Mouse (Mus musculus): Measurements from ENCODE around the gene Ube2z. TPM values are rescaled to one million over a fixed set of nuclear protein-coding genes. Genes with fewer than 3 reads are reported as not detected.

Gene Ube2z
- polyA plus RNA-seq, 1 experiment from 2014 or later, result 31.5 TPM

DNA sequence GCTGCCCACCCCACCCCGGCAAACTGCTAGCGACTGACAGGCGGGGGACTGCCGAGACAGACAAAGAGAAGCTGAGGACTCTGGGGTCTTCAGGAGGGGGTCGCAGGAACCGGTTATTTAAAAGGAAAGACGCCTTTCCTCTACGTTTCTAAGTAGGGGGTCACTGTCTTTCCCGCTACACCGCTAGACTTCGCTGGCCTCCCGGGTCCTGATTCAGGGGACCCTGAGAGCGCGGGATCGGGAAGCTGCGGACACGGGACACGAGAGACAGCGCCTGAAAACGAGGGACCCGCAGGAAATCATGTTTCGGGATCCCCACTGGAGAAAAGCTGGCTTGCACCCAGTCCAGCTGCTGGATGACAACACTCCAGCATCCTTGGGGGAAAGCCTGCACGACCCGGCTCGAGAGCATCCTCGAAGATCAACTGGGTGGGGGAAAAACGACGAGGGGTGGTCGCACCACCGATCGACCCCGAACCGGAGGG is 58.8 kb downstream of the Ube2z start:
- ATAC-seq (ENCODE audit: extremely low read depth, insufficient number of reproducible peaks, low FRiP score, low TSS enrichment), result no peak
- under 1% methylated on average over 33 of the region's 33 CpGs for whole genome bisulfite sequencing
- Histone ChIP-seq H3K4me2 (peak overlapping the region; percentile 94), H3K9ac (peak overlapping the region; percentile 96), H3K4me3 (peak overlapping the region; percentile 79), H3K9me3 (no peaks in the 10 kb centered on the region), H3K27me3 (replicated peaks) (no peaks in the 10 kb centered on the region), H3K4me1 (peaks cover 33% of the 10 kb centered on the region), H3K27ac (replicated peaks) (peak overlapping the region; percentile 97), H3K36me3 (no peaks in the 10 kb centered on the region)

DNA sequence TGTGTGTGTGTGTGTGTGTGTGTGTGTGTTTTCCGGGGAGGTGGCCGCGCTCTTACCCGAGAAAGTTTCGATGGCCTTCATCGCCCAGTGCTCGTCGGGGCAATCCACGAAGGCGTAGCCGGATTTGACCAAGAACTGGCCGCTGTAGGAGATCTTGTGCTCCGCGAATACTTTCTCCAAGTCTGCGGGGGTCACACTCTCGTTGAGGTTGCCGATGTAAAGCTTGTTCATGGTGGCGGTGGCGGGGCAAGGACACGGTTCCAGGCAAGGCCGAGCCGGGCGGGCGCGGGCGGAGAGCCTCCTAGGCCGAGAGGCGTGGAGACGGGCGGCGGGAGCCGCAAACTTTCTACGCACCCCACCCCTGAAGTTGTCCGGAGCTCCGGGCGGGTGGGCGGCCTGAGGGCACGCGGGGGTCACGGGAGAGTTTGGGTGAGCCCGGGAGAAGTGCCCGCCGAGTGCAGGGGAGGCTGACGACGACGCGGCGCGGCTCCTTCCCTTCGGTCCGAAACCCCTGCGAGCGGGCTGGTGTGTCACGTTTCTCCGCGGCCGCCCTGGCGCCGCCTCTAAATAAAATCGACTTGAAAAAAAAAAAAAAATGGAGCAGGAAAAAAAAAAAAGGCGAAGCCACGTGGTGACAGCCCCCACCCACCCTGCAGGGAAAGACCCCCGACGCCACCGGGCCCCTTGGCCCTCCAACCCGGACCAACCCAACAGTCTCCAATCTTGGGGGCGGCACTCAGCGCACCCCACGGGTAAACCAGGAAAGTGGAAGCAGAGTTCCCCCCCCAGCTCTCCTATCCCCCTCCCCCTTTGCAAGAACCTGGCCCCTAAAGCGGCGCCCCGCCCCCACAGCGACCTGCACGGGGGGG is 59.6 kb downstream of the Ube2z start, which contains the start of gene Igf2bp1:
Gene Igf2bp1, minus strand, starts transcription at position 538 of the 869 bp plus-strand sequence.
- peak; percentile 39; the same call in 1 of the 2 replicates for ATAC-seq (ENCODE audit: extremely low read depth, insufficient number of reproducible peaks, low FRiP score, low TSS enrichment)
- H3K4me1 ChIP-seq, result peaks cover 39% of the 10 kb centered on the region
- under 1% methylated on average over 66 of the region's 74 CpGs for WGBS

DNA sequence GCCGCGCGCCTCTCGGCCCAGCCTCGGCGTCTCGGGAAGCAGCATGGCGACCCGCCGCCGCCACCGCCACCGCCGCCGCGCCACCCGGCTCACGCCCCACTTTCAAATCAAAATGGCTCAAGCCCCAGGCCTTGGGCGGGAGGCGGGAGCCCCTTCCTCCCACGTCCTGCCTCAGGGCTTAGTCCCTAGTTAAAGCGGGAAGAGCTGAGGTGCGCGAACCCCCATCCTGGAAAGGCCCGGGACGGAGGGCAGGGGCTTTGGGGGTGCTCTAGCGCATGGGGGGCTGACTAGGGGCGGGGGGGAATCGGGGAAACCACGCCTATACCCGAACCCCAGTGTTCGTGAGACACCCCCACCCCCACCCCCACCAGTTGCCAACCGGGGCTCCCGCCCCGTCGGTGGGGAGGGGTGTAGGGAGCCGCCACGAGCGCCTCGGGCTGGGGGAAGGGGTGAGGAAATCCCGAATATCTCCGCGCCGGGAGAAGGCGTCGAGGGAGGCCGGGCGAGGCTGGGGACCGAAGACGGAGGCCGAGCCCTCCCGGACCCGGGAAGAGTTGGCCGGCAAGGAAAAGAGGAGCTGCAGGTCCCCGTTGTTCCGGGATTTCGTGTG is 60.3 kb downstream of the Ube2z start:
- H3K27me3 ChIP-seq (replicated peaks), result no peaks in the 10 kb centered on the region
- peaks cover 44% of the 10 kb centered on the region for H3K4me1 ChIP-seq
- peak overlapping the region; percentile 94 for H3K4me2 ChIP-seq
- no peak for ATAC-seq (ENCODE audit: extremely low read depth, insufficient number of reproducible peaks, low FRiP score, low TSS enrichment)
- WGBS, result under 1% methylated on average over 47 of the region's 57 CpGs
- no peaks in the 10 kb centered on the region for H3K9me3 ChIP-seq
- H3K27ac ChIP-seq (replicated peaks), result peak overlapping the region; percentile 97
- H3K4me3 ChIP-seq, result peak overlapping the region; percentile 79
- H3K9ac ChIP-seq, result peak overlapping the region; percentile 96
- H3K36me3 ChIP-seq, result no peaks in the 10 kb centered on the region

More for the DNA sequence above, 59.6 kb downstream of the Ube2z start, which contains the start of gene Igf2bp1:
- H3K27ac ChIP-seq (replicated peaks), result peak within 1 kb of the TSS; percentile 97
- H3K4me3 ChIP-seq, result peak within 1 kb of the TSS; percentile 79
- H3K36me3 ChIP-seq, result no peaks in the 10 kb centered on the region
- no peaks in the 10 kb centered on the region for H3K27me3 ChIP-seq (replicated peaks)
- peak within 1 kb of the TSS; percentile 96 for H3K9ac ChIP-seq
- H3K4me2 ChIP-seq, result peak within 1 kb of the TSS; percentile 94
- no peaks in the 10 kb centered on the region for H3K9me3 ChIP-seq

GRCm38 (mm10) chr11:96003969-96004792 is 61.0 kb downstream of the Ube2z start:
- peak overlapping the region; percentile 79 for H3K4me3 ChIP-seq
- peaks cover 45% of the 10 kb centered on the region for H3K4me1 ChIP-seq
- no peak for ATAC-seq (ENCODE audit: extremely low read depth, insufficient number of reproducible peaks, low FRiP score, low TSS enrichment)

DNA sequence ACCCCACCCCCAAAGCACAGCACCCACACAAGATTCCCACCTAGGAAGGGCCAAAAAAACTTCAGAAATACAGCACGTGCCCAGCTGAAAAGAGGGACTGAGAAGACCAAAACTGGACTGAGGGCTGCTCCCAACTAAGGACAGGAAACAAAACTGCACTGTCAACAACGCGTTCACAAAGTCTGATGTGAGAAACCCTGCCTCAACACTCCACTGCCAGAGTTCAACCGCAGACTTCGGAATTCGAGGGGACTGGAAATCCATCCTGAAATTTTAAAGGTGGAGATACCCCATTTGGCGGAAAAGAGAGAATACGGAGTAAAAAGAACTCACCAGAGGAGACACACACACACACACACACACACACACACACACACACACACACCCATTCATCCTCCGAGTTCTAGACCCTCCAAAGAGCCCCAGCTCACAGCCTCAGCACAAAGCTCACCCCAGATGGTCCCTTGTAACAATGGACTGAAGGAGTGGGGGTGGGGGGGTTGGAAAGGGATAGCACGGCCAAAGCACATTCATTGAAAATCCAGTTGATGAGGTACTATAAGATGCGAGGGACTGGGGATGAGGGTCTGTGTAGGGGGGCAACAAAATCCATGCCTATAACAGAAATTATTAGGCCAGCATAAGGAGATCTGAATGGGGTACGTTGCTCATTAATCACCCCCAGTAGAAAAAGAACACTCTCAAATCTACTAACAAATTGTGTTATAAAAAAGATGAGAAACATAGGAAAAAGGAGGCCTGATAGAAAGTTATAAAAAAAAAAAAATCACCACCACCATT is 61.9 kb downstream of the Ube2z start:
- Histone ChIP-seq H3K36me3 (no peaks in the 10 kb centered on the region), H3K27ac (replicated peaks) (peak overlapping the region; percentile 49; the same call in 1 of the 2 replicates), H3K4me1 (peaks cover 47% of the 10 kb centered on the region), H3K9ac (peak overlapping the region; percentile 96), H3K4me2 (peak overlapping the region; percentile 94), H3K9me3 (no peaks in the 10 kb centered on the region), H3K27me3 (replicated peaks) (no peaks in the 10 kb centered on the region), H3K4me3 (peak overlapping the region; percentile 79)
- 3% methylated on average over 12 of the region's 12 CpGs for WGBS
- no peak for ATAC-seq (ENCODE audit: extremely low read depth, insufficient number of reproducible peaks, low FRiP score, low TSS enrichment)

More at GRCm38 (mm10) chr11:96003969-96004792, 61.0 kb downstream of the Ube2z start:
- Histone ChIP-seq H3K36me3 (no peaks in the 10 kb centered on the region), H3K9ac (peak overlapping the region; percentile 96), H3K4me2 (peak overlapping the region; percentile 94), H3K9me3 (no peaks in the 10 kb centered on the region), H3K27me3 (replicated peaks) (no peaks in the 10 kb centered on the region), H3K27ac (replicated peaks) (peak overlapping the region; percentile 97)
- WGBS, result under 1% methylated on average over 32 of the region's 32 CpGs

Other genes starting within 250 kb of the Ube2z start
- gene Phospho1, start 240.9 kb downstream of the Ube2z start, polyA plus RNA-seq (2015; fragmentation: Nextera tagmentation; extraction: Ambion mirVana), result 1.8 and 2.2 TPM in 2 replicates
- 36.6 and 41.4 TPM in 2 replicates for gene Gngt2, start 228.2 kb downstream of the Ube2z start, polyA plus RNA-seq (2015; fragmentation: Nextera tagmentation; extraction: Ambion mirVana)
- 17.0 and 17.3 TPM in 2 replicates for gene Abi3, start 222.9 kb downstream of the Ube2z start, polyA plus RNA-seq (2015; fragmentation: Nextera tagmentation; extraction: Ambion mirVana)
- 0.21 TPM in 1 of 2 replicates, not detected in the other for gene B4galnt2, start 150.5 kb downstream of the Ube2z start, polyA plus RNA-seq (2015; fragmentation: Nextera tagmentation; extraction: Ambion mirVana)
- gene Igf2bp1, start 59.4 kb downstream of the Ube2z start, polyA plus RNA-seq (2015; fragmentation: Nextera tagmentation; extraction: Ambion mirVana), result 39.3 and 42.0 TPM in 2 replicates
- not detected in 2 replicates for gene Gip, start 40.8 kb downstream of the Ube2z start, polyA plus RNA-seq (2015; fragmentation: Nextera tagmentation; extraction: Ambion mirVana)
- 68.3 and 74.7 TPM in 2 replicates for gene Snf8, start 30.5 kb downstream of the Ube2z start, polyA plus RNA-seq (2015; fragmentation: Nextera tagmentation; extraction: Ambion mirVana)
- gene Atp5g1, start 10.3 kb upstream of the Ube2z start, polyA plus RNA-seq (2015; fragmentation: Nextera tagmentation; extraction: Ambion mirVana), result 1,502 and 1,689 TPM in 2 replicates
- not detected in 2 replicates for gene Calcoco2, start 46.6 kb upstream of the Ube2z start, polyA plus RNA-seq (2015; fragmentation: Nextera tagmentation; extraction: Ambion mirVana)
- not detected in 2 replicates for gene Ttll6, start 68.4 kb upstream of the Ube2z start, polyA plus RNA-seq (2015; fragmentation: Nextera tagmentation; extraction: Ambion mirVana)
- gene Hoxb13, start 128.9 kb upstream of the Ube2z start, polyA plus RNA-seq (2015; fragmentation: Nextera tagmentation; extraction: Ambion mirVana), result not detected in 2 replicates
- 0.06 TPM in 1 of 2 replicates, not detected in the other for gene Hoxb9, start 206.1 kb upstream of the Ube2z start, polyA plus RNA-seq (2015; fragmentation: Nextera tagmentation; extraction: Ambion mirVana)
- not detected in 2 replicates for gene Hoxb8, start 216.5 kb upstream of the Ube2z start, polyA plus RNA-seq (2015; fragmentation: Nextera tagmentation; extraction: Ambion mirVana)
- gene Hoxb7, start 221.2 kb upstream of the Ube2z start, polyA plus RNA-seq (2015; fragmentation: Nextera tagmentation; extraction: Ambion mirVana), result 0.11 and 0.25 TPM in 2 replicates
- gene Hoxb6, start 227.1 kb upstream of the Ube2z start, polyA plus RNA-seq (2015; fragmentation: Nextera tagmentation; extraction: Ambion mirVana), result 1.4 and 2.0 TPM in 2 replicates
- 3.8 and 5.5 TPM in 2 replicates for gene Hoxb5, start 237.9 kb upstream of the Ube2z start, polyA plus RNA-seq (2015; fragmentation: Nextera tagmentation; extraction: Ambion mirVana)